Mouse (Mus musculus): ENCODE data around the gene Gipc1.

DNA sequence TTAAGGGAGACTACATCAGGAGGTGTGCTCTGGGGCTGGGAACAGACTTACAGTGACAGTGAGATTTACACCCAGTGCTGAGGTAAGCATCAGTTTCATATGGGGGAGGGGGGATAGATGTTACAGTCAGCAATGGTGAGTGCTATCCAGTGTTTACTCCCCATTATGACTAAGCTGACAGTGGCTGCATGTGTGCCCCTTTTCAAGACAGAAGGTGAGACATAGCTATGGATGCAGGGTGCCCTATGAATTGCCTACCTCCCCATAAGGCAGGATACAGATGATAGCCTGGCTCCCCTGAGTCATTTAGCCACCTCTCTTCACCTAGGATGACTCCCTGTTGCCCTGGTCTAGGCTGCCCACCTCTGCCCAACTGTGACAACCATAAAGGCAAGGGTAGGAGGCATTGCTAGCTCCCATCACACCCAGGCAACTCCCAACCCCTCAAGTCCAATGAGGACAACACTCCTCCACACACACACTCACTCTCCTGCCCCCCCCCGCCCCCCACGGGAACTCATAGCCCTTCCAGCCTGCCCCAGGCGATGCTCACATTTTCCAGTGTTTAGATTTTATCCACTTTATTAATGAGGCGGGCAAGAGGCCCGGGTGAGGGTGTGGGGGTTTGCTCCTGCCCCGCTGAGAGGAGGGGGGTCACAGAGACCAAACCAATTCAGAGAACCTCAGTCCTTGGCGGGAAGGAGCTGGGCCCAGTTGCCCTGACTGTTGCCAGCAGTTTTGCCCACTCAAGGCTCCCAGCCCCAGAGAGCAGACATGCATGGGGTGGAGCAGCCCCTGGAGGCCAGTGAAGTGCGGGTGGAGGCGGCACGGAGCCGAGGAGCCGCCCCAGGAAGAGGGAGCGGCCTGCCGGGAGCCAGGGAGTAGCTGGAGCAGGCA lies 13.7 kb downstream of the Gipc1 start, which contains the start of gene Ptger1:
- no peak for TF ChIP-seq EP300 (IDR thresholded peaks at IDR 0.05)
- TF ChIP-seq CTCF (IDR thresholded peaks at IDR 0.05) = peak; percentile 55

Measured in lung, postnatal 0 days (tissue).